Mouse (Mus musculus) small intestine, adult 2 months (tissue): Measurements from ENCODE around the gene Pip5k1c.

Experiments
- CTCF ChIP-seq: fragments of 200-500 bp; IDR thresholded peaks from 2 replicates; pipeline ENCODE4 v1.5.1; 2012; ENCODE audit warnings: low read depth, mild to moderate bottlenecking, control low read depth, inconsistent platforms, low read length, moderate library complexity, mixed read lengths; ENCODE audit not compliant: insufficient replicate concordance, insufficient read length; ENCODE audit errors: extremely low read depth
- POLR2A ChIP-seq: fragments of 200-500 bp; IDR thresholded peaks from 2 replicates; pipeline ENCODE4 v1.6.1; 2012; ENCODE audit warnings: low read depth, mild to moderate bottlenecking, control low read depth, inconsistent platforms, low read length, moderate library complexity

DNA sequence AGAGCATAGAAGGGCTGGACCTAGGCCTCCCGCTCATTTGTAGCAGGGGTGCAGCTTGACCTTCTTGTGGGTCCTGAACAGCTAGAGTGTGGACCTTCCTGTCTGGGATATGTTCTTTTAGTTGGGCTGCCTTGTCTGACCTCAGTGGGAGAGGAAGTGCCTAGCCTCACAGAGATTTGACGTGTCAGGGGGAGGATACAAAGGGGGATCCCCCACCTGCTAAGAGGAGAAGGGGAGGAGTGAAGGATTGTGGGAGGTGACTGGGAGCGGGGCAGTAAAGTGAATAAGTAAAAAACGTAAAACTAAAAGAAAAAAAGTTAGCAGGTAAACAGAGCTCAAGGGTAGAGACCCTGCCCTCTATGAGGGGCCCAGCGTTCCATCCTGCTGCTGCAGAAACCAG is 16.8 kb downstream of the Pip5k1c start:
- TF ChIP-seq POLR2A, result no peak
- TF ChIP-seq CTCF, result no peak
